23 mouse cellular contexts compared by ENCODE assay signal in genomic region chr7:129798525-129798924, GRCm38 (mm10).
DNase-seq lines count a peak whose midpoint lies in the region; ATAC-seq and TF ChIP-seq lines count a peak whose summit lies in the region.
"Had no signal": no experiment of that assay in that cellular context is flagged by ENCODE, and none has a peak within 500 bp of the region (broad histone marks: within the 10 kb centered on the region; RNA-seq: fewer than 3 reads in every experiment).

No protein-coding gene starts in this region.

- peak; percentile 43; the same call in 1 of the 2 replicates for ATAC-seq in liver, postnatal 0 days
- no peak for ATAC-seq in lung, embryonic 16.5 days (ENCODE audit: low read depth)
- peak; percentile 62 for ATAC-seq in neutrophil, adult 5-6 weeks (ENCODE audit: extremely low read depth, insufficient number of reproducible peaks, low FRiP score, poor library complexity, severe bottlenecking)
- ATAC-seq: activated CD4-positive, CD25-positive, alpha-beta regulatory T cell, adult 4 months; forebrain, embryonic 13.5 days; forebrain, embryonic 15.5 days; Patski had no signal

- TF ChIP-seq EP300 in liver, postnatal 0 days (IDR thresholded peaks at IDR 0.05; ENCODE audit: low read depth): no peak

- no peak for TF ChIP-seq CTCF in liver, postnatal 0 days (IDR thresholded peaks at IDR 0.05; ENCODE audit: low read depth)

- H3K9me3 ChIP-seq in liver, postnatal 0 days (ENCODE audit: low read length): no peaks in the 10 kb centered on the region
- H3K9me3 ChIP-seq in lung, embryonic 16.5 days (ENCODE audit: control insufficient read depth, low read length): no peaks in the 10 kb centered on the region
- H3K9me3 ChIP-seq: embryonic facial prominence, embryonic 10.5 days; embryonic facial prominence, embryonic 12.5 days; forebrain, embryonic 13.5 days; forebrain, embryonic 15.5 days had no signal

- peak overlapping the region; percentile 55 for H3K27ac ChIP-seq in liver, postnatal 0 days (ENCODE audit: low read depth)
- H3K27ac ChIP-seq in lung, embryonic 16.5 days (ENCODE audit: low read length): peak overlapping the region; percentile 44
- H3K27ac ChIP-seq: embryonic facial prominence, embryonic 10.5 days; embryonic facial prominence, embryonic 12.5 days; forebrain, embryonic 13.5 days; forebrain, embryonic 15.5 days had no signal

- DNase-seq in liver, postnatal 0 days: no peak
- no peak for DNase-seq in liver
- no peak for DNase-seq in lung, adult 18-20 months
- DNase-seq in B cell, adult 2 months: peak; percentile 24 to 27
- DNase-seq in right cerebral cortex, adult 18-20 months: no peak
- no peak for DNase-seq in ovary, postnatal 36 days (ENCODE audit: low spot score)
- DNase-seq: adrenal gland, adult 8-10 months; adrenal gland, postnatal 14 days; adrenal gland, postnatal 36 days; cerebellum, adult 11-12 months; cerebellum, adult 2 months; cerebellum, adult 9-10 months; cerebellum, postnatal 10 days; cerebellum, postnatal 25 days had no signal

- no peak overlapping the region for H3K4me3 ChIP-seq in liver, postnatal 0 days (ENCODE audit: low read depth, low read length)
- no peak overlapping the region for H3K4me3 ChIP-seq in lung, embryonic 16.5 days (ENCODE audit: low read length)
- H3K4me3 ChIP-seq: embryonic facial prominence, embryonic 10.5 days; embryonic facial prominence, embryonic 12.5 days; forebrain, embryonic 13.5 days; forebrain, embryonic 15.5 days had no signal

- H3K4me2 ChIP-seq in liver, postnatal 0 days (ENCODE audit: low read depth, low read length): no peak overlapping the region
- H3K4me2 ChIP-seq in lung, embryonic 16.5 days (ENCODE audit: low read depth, low read length): no peak overlapping the region
- H3K4me2 ChIP-seq: embryonic facial prominence, embryonic 12.5 days; forebrain, embryonic 13.5 days; forebrain, embryonic 15.5 days had no signal

- no peak overlapping the region for H3K9ac ChIP-seq in liver, postnatal 0 days (replicated peaks)
- no peak overlapping the region for H3K9ac ChIP-seq in lung, embryonic 16.5 days (ENCODE audit: low read length)
- H3K9ac ChIP-seq: embryonic facial prominence, embryonic 12.5 days; forebrain, embryonic 13.5 days; forebrain, embryonic 15.5 days had no signal

- H3K4me1 ChIP-seq in liver, postnatal 0 days (ENCODE audit: insufficient read depth): no peaks in the 10 kb centered on the region
- H3K4me1 ChIP-seq in lung, embryonic 16.5 days (replicated peaks; ENCODE audit: control insufficient read depth, insufficient read depth, low read length): peaks cover 45% of the 10 kb centered on the region

- H3K36me3 ChIP-seq in liver, postnatal 0 days (replicated peaks; ENCODE audit: insufficient read depth, low read length): no peaks in the 10 kb centered on the region
- no peaks in the 10 kb centered on the region for H3K36me3 ChIP-seq in lung, embryonic 16.5 days (ENCODE audit: control insufficient read depth, insufficient read depth, low read length)
- H3K36me3 ChIP-seq: embryonic facial prominence, embryonic 10.5 days; embryonic facial prominence, embryonic 12.5 days; forebrain, embryonic 15.5 days; G1E had no signal

- 58% methylated on average over 5 of the region's 5 CpGs for WGBS in liver, postnatal 0 days (ENCODE audit: insufficient replicate concordance)
- WGBS in lung, embryonic 16.5 days: 71% methylated on average over 5 of the region's 5 CpGs

- no peaks in the 10 kb centered on the region for H3K27me3 ChIP-seq in liver, postnatal 0 days (ENCODE audit: insufficient read depth, low read length)
- no peaks in the 10 kb centered on the region for H3K27me3 ChIP-seq in lung, embryonic 16.5 days (ENCODE audit: control insufficient read depth, insufficient read depth, low read depth, low read length)
- H3K27me3 ChIP-seq: embryonic facial prominence, embryonic 12.5 days; forebrain, embryonic 13.5 days; forebrain, embryonic 15.5 days; Patski had no signal

Comparison
In these comparisons a context has a peak if more than half of its experiments do, and no peak if none do; other contexts are left out.
1. DNase-seq: peak in B cell, adult 2 months (2 of 2); none in liver, postnatal 0 days (single experiment), liver (single experiment), lung, adult 18-20 months (0 of 2), right cerebral cortex, adult 18-20 months (single experiment) and ovary, postnatal 36 days (single experiment).